Mouse (Mus musculus) lung, adult 2 months (tissue): Measurements from ENCODE around the gene Emb.

Experiments used
- CTCF ChIP-seq: fragments of 200-500 bp; IDR thresholded peaks from 2 replicates; pipeline ENCODE4 v1.5.1; 2011; ENCODE audit warnings: mild to moderate bottlenecking, low read length, control low read depth; ENCODE audit not compliant: insufficient read depth
- POLR2A ChIP-seq: fragments of 200-500 bp; IDR thresholded peaks from 2 replicates; pipeline ENCODE4 v1.6.1; 2011; ENCODE audit warnings: low read depth, mild to moderate bottlenecking, control low read depth, low read length, borderline replicate concordance; ENCODE audit errors: extremely low read depth

GRCm38 (mm10) chr13:117266156-117266555 is 57.8 kb downstream of the Emb start:
- no peak for TF ChIP-seq CTCF
- no peak for TF ChIP-seq POLR2A
